Mouse (Mus musculus) lung, embryonic 16.5 days (tissue): ENCODE measurements around the gene Tmem115. TPM values are rescaled to one million over a fixed set of nuclear protein-coding genes. Genes with fewer than 3 reads are reported as not detected.

Experiments
- ATAC-seq: fragments of 200-750 bp; cut with Nextera tagmentation; 2 replicates; pipeline ENCODE4 v1.8.0; 2017; ENCODE audit warnings: low read depth, mild to moderate bottlenecking, moderate library complexity
- H3K27ac ChIP-seq: fragments of 300-500 bp; sonication (generic); 2 replicates; pipeline ENCODE4 v1.5.1; 2014; ENCODE audit warnings: mild to moderate bottlenecking, control low read depth, low read length
- H3K27me3 ChIP-seq: fragments of 300-500 bp; sonication (generic); 2 replicates; pipeline ENCODE4 v1.6.1; 2014; ENCODE audit warnings: low read depth, low read length, mixed read lengths; ENCODE audit not compliant: control insufficient read depth, insufficient read depth
- H3K36me3 ChIP-seq: fragments of 300-500 bp; sonication (generic); 2 replicates; pipeline ENCODE4 v1.6.1; 2014; ENCODE audit warnings: low read length; ENCODE audit not compliant: control insufficient read depth, insufficient read depth
- H3K4me1 ChIP-seq: fragments of 300-500 bp; sonication (generic); replicated peaks from 2 replicates; pipeline ENCODE4 v1.6.1; 2014; ENCODE audit warnings: low read length, mixed read lengths; ENCODE audit not compliant: control insufficient read depth, insufficient read depth
- H3K4me2 ChIP-seq: fragments of 300-500 bp; sonication (generic); 2 replicates; pipeline ENCODE4 v1.6.1; 2014; ENCODE audit warnings: low read depth, low read length, control low read depth
- H3K4me3 ChIP-seq: fragments of 300-500 bp; sonication (generic); 2 replicates; pipeline ENCODE4 v1.5.1; 2014; ENCODE audit warnings: mild to moderate bottlenecking, low read length, control low read depth
- H3K9ac ChIP-seq: fragments of 300-500 bp; sonication (generic); 2 replicates; pipeline ENCODE4 v1.6.1; 2014; ENCODE audit warnings: low read length, control low read depth
- H3K9me3 ChIP-seq: fragments of 300-500 bp; sonication (generic); 2 replicates; pipeline ENCODE4 v1.6.1; 2016; ENCODE audit warnings: low read length; ENCODE audit not compliant: control insufficient read depth
- WGBS: fragments of 180-500 bp; shearing (Covaris S2); extraction: QIAGEN DNeasy Blood & Tissue Kit; methylation state at CpG from one replicate; pipeline ENCODE4 v1.1.7; 2014; 5-methylcytosine and 5-hydroxymethylcytosine counted together
- polyA plus RNA-seq: library from polyadenylated mRNA; unstranded; fragments of >200 nt; fragmentation: Nextera tagmentation; extraction: Ambion mirVana; gene quantifications from 2 replicates; pipeline ENCODE4 v1.2.1, GENCODE M21; 2015

Gene Tmem115
- polyA plus RNA-seq, 1 experiment from 2014 or later, result 39.4 TPM

DNA sequence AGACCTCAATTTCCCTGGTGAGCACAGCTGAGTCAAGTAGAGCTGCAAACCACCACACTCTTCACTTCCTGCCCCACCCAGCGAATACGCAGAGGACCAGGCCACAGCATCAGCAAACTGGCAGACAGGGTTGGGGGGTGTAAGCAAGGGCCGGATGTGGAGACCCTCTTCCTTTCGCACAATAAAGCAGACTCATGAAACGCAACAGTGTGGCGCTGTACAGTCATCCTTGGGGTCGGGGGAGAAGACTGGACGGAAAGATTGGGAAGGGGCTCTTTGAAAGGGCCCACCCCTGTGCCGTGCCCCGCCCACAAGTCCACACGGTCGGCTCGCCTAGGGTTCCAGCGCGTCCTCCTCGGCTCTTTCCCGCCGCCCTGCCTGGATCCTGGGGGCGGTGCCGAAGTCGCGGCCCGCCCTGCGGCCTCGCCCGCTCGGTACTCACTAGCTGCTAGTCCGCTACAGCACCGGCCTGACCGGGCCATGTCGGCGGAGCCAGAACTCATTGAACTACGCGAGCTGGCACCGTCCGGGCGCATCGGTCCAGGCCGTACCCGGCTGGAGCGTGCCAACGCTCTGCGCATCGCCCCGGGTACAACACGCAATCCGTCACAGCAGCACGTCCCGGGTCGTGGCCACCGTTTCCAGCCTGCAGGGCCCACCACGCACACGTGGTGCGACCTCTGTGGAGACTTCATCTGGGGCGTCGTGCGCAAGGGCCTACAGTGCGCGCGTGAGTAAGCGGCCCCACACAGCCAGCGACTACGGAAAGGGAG is 17.6 kb downstream of the Tmem115 start, which contains the start of gene Rassf1:
Gene Rassf1, plus strand, starts transcription at position 439 of the 773 bp plus-strand sequence.
- H3K36me3 ChIP-seq, result no peaks in the 10 kb centered on the region
- H3K4me2 ChIP-seq, result peak within 1 kb of the TSS; percentile 91
- ATAC-seq, result peak; percentile 56
- H3K9ac ChIP-seq, result peak within 1 kb of the TSS; percentile 73
- H3K4me1 ChIP-seq, result peaks cover 52% of the 10 kb centered on the region
- 1% methylated on average over 54 of the region's 63 CpGs for WGBS
- H3K27ac ChIP-seq, result peak within 1 kb of the TSS; percentile 77
- H3K27me3 ChIP-seq, result no peaks in the 10 kb centered on the region
- no peaks in the 10 kb centered on the region for H3K9me3 ChIP-seq
- peak within 1 kb of the TSS; percentile 54 for H3K4me3 ChIP-seq

DNA sequence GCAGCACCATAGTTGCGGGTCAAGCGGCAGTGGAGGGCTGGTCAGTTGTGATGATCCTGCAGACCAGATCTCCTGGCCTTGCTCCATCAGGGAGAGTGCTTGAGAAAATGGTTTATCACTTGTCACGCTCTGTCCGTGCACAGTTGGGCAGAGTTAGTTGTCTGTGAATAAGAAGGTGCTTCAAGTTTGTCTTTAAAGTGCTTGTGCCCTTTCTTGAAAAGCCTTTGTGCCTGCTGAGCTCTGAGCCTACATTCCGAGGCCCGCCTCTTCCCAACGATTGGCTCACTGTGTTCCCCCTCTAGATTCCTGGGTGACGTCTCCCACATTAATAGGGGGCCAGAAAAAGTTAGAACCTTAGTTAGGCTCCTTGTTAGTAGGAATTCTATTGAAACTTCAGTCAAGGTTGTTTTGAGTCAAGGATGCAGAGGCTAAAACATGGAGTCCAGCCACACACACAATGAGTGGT is 18.2 kb downstream of the Tmem115 start:
- H3K9me3 ChIP-seq, result no peaks in the 10 kb centered on the region
- peak overlapping the region; percentile 73 for H3K9ac ChIP-seq
- WGBS, result 7% methylated on average over 8 of the region's 8 CpGs
- no peaks in the 10 kb centered on the region for H3K36me3 ChIP-seq
- no peak for ATAC-seq
- H3K4me2 ChIP-seq, result peak overlapping the region; percentile 91
- H3K27me3 ChIP-seq, result no peaks in the 10 kb centered on the region
- peak overlapping the region; percentile 77 for H3K27ac ChIP-seq
- peaks cover 52% of the 10 kb centered on the region for H3K4me1 ChIP-seq
- H3K4me3 ChIP-seq, result peak overlapping the region; percentile 54

DNA sequence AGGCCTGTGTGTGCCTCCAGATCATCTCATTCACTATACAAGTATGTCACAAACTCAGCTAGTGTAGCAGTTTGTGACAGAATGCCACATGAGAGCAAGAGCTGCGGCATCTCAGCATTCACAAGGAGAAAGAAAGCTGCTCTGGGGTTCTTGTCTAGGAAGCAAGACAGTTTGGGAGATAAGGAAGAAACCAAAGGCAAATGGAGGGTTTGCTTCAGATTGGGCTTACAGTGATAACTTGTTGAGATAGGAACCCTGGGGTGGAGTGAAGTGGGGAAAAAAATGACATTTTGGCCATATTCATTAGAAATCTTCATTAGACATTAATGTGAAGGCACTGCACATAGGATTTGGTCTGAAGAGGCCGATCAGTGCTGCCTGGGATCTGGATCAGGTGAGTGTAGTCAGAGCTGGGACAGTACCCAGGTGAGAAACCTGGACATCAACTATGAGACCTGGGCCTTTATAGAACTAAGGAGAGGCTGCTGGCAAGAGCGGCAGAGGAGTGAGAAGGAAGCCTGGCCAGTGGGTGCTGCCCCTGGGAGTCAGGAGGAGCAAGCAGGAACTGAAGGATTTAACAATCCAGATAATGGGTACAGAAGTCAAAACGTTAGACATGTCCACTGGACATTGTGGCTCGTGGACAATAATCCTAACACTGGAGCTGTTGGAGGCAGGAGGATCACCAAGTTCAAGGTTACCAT is 19.1 kb downstream of the Tmem115 start:
- no peaks in the 10 kb centered on the region for H3K27me3 ChIP-seq
- H3K9ac ChIP-seq, result peak overlapping the region; percentile 14; the same call in 1 of the 2 replicates
- peak overlapping the region; percentile 91 for H3K4me2 ChIP-seq
- 73% methylated on average over 5 of the region's 5 CpGs for WGBS
- no peaks in the 10 kb centered on the region for H3K9me3 ChIP-seq
- H3K27ac ChIP-seq, result peak overlapping the region; percentile 92
- peaks cover 5% of the 10 kb centered on the region for H3K36me3 ChIP-seq
- peaks cover 46% of the 10 kb centered on the region for H3K4me1 ChIP-seq
- peak overlapping the region; percentile 83 for H3K4me3 ChIP-seq
- ATAC-seq, result no peak

DNA sequence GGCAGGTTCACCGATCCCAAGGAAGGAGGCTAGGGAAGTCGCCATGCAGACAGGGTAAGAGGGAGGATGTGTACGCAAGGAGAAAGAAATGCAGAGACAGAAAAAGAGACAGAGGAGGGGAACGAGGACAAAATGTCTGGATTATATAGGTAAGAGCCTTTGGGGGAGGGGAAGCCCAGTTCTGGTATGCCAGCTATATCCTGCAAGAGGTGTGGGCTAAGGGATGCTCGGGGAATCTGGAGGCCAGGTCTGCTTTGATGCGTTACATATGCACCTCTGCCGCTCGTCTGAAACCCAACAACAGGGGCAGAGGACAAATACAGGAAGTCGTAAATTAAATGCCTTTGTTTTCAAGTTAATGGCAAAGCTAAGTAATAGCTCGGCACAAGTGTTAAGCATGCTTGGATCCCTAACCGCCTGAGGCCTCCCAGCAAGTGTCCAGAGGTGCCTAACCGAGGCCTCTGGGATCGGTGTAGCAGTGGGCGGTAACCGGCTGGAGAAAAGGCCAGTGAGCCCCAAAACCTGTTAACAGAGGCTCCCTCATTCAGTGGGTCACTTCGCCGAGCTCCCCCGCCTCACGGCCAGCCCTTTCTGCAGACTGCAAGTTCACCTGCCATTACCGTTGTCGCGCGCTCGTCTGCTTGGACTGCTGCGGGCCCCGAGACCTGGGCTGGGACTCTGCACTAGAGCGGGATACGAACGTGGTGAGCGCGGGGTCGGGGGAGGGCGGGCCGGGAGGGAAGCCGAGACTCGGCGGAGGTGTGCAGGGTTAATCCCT is 20.0 kb downstream of the Tmem115 start:
- peak overlapping the region; percentile 91 for H3K4me2 ChIP-seq
- no peaks in the 10 kb centered on the region for H3K9me3 ChIP-seq
- peaks cover 46% of the 10 kb centered on the region for H3K4me1 ChIP-seq
- no peaks in the 10 kb centered on the region for H3K27me3 ChIP-seq
- peak overlapping the region; percentile 78 for H3K9ac ChIP-seq
- 5% methylated on average over 37 of the region's 37 CpGs for WGBS
- H3K27ac ChIP-seq, result peak overlapping the region; percentile 92
- peak overlapping the region; percentile 83 for H3K4me3 ChIP-seq
- peaks cover 12% of the 10 kb centered on the region for H3K36me3 ChIP-seq
- peak; percentile 32 for ATAC-seq

DNA sequence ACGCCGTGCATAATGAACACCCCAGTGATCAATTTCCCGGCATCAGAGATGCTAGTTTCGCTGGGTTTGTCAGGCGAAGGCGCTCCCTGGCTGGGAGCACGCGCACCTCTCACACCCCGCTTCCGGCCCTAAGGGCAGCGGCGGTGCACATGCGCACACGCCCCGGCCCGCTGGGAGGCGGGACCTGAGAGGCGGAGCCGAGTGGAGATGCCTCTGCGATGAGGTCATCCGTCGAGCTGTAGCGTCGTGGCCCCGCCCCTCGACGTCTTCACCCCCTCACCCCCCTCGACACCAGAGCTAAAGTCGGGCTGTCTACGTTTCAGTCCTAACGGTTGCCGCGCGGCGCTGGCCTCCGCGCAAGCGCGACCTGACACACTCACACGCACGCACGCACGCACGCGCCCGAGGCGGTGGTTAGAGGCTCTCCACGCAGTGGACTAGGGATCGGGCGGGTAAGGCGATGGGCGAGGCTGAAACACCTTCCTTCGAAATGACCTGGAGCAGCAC is 20.6 kb downstream of the Tmem115 start:
- Histone ChIP-seq H3K4me2 (peak overlapping the region; percentile 91), H3K4me3 (peak overlapping the region; percentile 83), H3K4me1 (peaks cover 46% of the 10 kb centered on the region), H3K27ac (peak overlapping the region; percentile 99), H3K9ac (peak overlapping the region; percentile 91), H3K36me3 (peaks cover 19% of the 10 kb centered on the region), H3K9me3 (no peaks in the 10 kb centered on the region), H3K27me3 (no peaks in the 10 kb centered on the region)
- ATAC-seq, result peak; percentile 90
- WGBS, result under 1% methylated on average over 53 of the region's 53 CpGs

DNA sequence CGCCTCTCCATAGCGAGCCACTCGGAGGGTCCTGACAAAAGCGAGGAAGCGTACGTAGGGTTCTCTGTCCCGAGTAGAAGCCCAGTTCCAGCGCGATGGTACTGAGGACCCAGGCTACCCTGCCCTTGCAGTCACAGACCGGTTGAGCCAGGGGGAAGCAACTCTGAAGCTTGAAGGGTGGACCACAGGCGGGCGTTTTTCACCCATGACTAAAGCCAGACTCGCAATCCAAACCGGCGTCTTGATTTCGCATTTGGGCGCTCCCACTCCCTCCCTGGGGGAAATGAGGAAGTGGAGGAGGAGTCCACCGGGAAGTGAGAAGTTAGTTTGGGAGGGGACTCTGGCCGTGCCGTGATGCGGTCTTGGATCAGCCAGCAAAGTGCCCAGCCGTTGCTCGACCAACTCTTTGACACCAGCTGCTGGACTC is 21.3 kb downstream of the Tmem115 start:
- H3K4me2 ChIP-seq, result peak overlapping the region; percentile 91
- peaks cover 20% of the 10 kb centered on the region for H3K36me3 ChIP-seq
- H3K9me3 ChIP-seq, result no peaks in the 10 kb centered on the region
- peaks cover 46% of the 10 kb centered on the region for H3K4me1 ChIP-seq
- WGBS, result under 1% methylated on average over 23 of the region's 23 CpGs
- H3K4me3 ChIP-seq, result peak overlapping the region; percentile 83
- H3K27me3 ChIP-seq, result no peaks in the 10 kb centered on the region
- peak overlapping the region; percentile 99 for H3K27ac ChIP-seq
- H3K9ac ChIP-seq, result peak overlapping the region; percentile 91
- ATAC-seq, result peak; percentile 15

DNA sequence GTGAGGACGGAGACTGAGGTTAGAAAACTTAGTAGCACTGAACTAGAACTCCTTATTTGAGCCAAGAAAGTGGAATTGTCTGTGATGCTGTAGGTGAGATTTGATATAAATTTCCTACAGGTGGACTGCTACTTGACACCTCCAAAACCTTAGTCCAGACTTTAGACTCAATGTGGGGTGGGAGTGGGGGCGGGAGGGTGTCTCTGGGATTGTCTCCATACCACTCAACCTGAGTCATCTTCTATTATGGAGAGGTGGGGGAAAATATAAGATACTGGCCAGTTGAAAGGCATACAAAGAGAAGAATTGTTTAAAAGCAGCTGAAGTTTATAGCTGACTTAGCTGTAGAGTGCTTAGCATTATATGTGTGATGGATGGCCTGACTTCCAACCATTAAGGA is 22.0 kb downstream of the Tmem115 start:
- peaks cover 43% of the 10 kb centered on the region for H3K4me1 ChIP-seq
- ATAC-seq, result no peak
- WGBS, result 30% methylated on average over 2 of the region's 2 CpGs
- no peaks in the 10 kb centered on the region for H3K9me3 ChIP-seq
- H3K9ac ChIP-seq, result peak overlapping the region; percentile 91
- H3K4me2 ChIP-seq, result peak overlapping the region; percentile 91
- peaks cover 22% of the 10 kb centered on the region for H3K36me3 ChIP-seq
- peak overlapping the region; percentile 99 for H3K27ac ChIP-seq
- H3K4me3 ChIP-seq, result peak overlapping the region; percentile 83
- no peaks in the 10 kb centered on the region for H3K27me3 ChIP-seq

DNA sequence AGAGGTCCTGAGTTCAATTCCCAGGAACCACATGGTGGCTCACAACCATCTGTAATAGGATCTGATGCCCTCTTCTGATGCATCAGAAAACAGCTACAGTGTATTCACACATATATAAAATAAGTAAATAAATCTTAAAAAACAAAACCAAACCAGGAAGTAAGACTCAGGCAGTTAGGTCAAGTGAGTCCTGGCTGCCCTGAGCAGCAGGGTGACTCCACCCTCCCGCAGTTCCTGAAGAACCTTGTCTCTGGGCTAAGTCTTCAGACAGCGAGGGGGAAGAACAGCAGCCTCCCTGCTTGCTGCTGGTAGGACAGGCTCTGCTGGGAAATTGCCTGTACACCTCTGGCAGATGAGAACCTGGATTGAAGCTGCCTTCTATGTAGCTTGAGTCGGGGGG is 22.6 kb downstream of the Tmem115 start:
- Histone ChIP-seq H3K36me3 (peaks cover 28% of the 10 kb centered on the region), H3K27me3 (no peaks in the 10 kb centered on the region), H3K9me3 (no peaks in the 10 kb centered on the region), H3K27ac (no peak overlapping the region), H3K4me2 (peak overlapping the region; percentile 91), H3K4me1 (peaks cover 38% of the 10 kb centered on the region), H3K9ac (peak overlapping the region; percentile 91), H3K4me3 (peak overlapping the region; percentile 83)
- no peak for ATAC-seq
- WGBS, result 53% methylated on average over 3 of the region's 3 CpGs
